Mouse (Mus musculus): ENCODE results near the gene Nsun4.
A peak's percentile ranks its signal among the peaks of the same experiment; 100 is the strongest.

Nsun4 gene

DNA sequence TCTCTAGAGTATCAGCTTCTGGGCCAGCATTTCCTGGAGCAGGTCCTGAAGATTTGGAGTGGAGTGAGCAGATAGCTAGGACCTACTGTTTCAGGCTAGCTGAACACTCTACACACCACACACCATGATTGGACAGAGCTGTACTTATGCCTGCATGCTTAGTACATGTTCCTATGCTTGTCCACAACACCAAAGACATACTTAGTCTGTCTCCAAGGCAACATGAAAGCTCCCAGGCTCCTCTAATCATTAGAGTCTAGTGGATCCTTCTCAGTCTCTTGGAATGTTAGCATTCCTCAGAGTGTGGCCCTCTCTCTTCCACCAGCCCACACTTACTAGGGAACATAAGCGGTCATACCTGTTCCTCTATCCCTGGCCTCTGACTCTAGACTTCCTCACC, 66.2 kb downstream of the Nsun4 start:
- no peak for DNase-seq (ENCODE audit: inconsistent age in 2 of 2, low spot score in 1 of 2)

DNA sequence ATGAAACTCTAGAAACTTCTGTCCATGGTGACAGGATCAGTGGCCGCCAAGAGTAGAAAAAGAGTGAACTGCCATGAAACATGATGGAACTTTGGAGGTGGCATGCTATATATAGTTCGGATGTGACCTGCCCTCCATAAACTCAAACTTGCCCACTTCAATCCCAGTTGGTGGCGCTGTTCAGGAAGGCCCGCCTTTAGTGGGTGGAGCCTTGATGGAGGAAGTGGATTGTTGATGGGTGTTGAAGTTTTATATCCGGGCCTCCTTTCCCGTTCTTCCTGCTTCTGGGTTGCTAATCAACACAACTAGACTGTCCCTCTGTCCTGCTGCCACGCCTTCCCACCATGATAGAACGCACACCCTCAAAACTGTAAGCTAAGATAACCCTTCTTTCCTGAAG, 68.7 kb downstream of the Nsun4 start:
- DNase-seq (ENCODE audit: inconsistent age in 2 of 2, low spot score in 1 of 2): no peak

GRCm38 (mm10) chr4:115984111-115984510, 69.6 kb downstream of the Nsun4 start:
- DNase-seq (ENCODE audit: inconsistent age in 2 of 2, low spot score in 1 of 2): peak; percentile 74 to 93
